Mouse (Mus musculus) thymus, adult 2 months (tissue): Measurements from ENCODE around the gene Wiz. TPM values are rescaled to one million over a fixed set of nuclear protein-coding genes. Genes with fewer than 3 reads are reported as not detected.

Experiments
- DNase-seq: peaks from one replicate; pipeline ENCODE4 v3.0.0; 2021
- H3K27ac ChIP-seq: fragments of 200-500 bp; 2 replicates; pipeline ENCODE4 v1.5.1; 2012; ENCODE audit warnings: low read length, control low read depth; ENCODE audit not compliant: control insufficient read depth, insufficient read depth
- H3K27me3 ChIP-seq: fragments of 200-500 bp; 2 replicates; pipeline ENCODE4 v1.6.1; 2012; ENCODE audit warnings: mild to moderate bottlenecking, low read length, moderate library complexity, mixed read lengths; ENCODE audit not compliant: control insufficient read depth, insufficient read depth
- H3K36me3 ChIP-seq: fragments of 200-500 bp; 2 replicates; pipeline ENCODE4 v1.6.1; 2012; ENCODE audit warnings: mild to moderate bottlenecking, low read length, moderate library complexity; ENCODE audit not compliant: control insufficient read depth, insufficient read depth
- H3K4me1 ChIP-seq: fragments of 200-500 bp; replicated peaks from 2 replicates; pipeline ENCODE4 v1.6.1; 2012; ENCODE audit warnings: low read length; ENCODE audit not compliant: control insufficient read depth, insufficient read depth
- H3K4me3 ChIP-seq: fragments of 200-500 bp; 2 replicates; pipeline ENCODE4 v1.5.1; 2012; ENCODE audit warnings: mild to moderate bottlenecking, low read length, control low read depth, moderate library complexity; ENCODE audit not compliant: control insufficient read depth, insufficient read depth
- CTCF ChIP-seq: fragments of 200-500 bp; IDR thresholded peaks from 2 replicates; pipeline ENCODE4 v1.5.1; 2012; ENCODE audit warnings: mild to moderate bottlenecking, control low read depth, low read length, moderate library complexity, borderline replicate concordance; ENCODE audit not compliant: control insufficient read depth, poor library complexity, insufficient read depth; ENCODE audit errors: extremely low read depth
- POLR2A ChIP-seq: fragments of 200-500 bp; IDR thresholded peaks from 2 replicates; pipeline ENCODE4 v1.6.1; 2012; ENCODE audit warnings: mild to moderate bottlenecking, low read length, control low read depth, moderate library complexity; ENCODE audit not compliant: control insufficient read depth, poor library complexity, insufficient read depth; ENCODE audit errors: extremely low read depth
- WGBS: fragments of 180-500 bp; shearing (Covaris S2); methylation state at CpG from one replicate; pipeline ENCODE4 v1.1.7; 2018; 5-methylcytosine and 5-hydroxymethylcytosine counted together
- polyA plus RNA-seq: library from polyadenylated mRNA; depleted of rRNA; stranded (reverse); fragments of >200 nt; gene quantifications from 2 replicates; pipeline ENCODE4 v1.2.3, GENCODE M21; 2012

The Wiz gene
- polyA plus RNA-seq, 1 experiment, result 57.1 TPM

DNA sequence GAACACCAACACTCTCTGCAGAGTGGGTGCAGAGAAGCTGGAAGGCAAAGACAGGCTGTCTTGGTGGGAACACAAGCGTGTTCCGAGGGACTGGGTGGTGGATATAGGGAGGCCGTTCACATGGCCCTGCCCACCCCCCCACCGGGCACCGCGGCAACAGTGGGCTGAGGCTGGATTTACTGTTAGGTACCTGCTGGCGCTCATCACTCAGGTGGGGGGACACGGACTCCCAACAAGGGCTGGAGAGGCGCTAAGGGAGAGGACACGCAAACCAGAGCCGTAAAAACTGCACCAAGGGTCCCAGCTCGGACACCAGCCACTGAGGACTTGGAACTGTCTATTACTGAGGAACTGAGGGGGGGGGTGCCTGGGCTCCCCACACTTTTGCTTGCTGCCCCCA lies 54.3 kb downstream of the Wiz start:
- no peak for TF ChIP-seq CTCF
- TF ChIP-seq POLR2A, result no peak
- 97% methylated on average over 12 of the region's 12 CpGs for WGBS
- H3K36me3 ChIP-seq, result peaks cover 64% of the 10 kb centered on the region

DNA sequence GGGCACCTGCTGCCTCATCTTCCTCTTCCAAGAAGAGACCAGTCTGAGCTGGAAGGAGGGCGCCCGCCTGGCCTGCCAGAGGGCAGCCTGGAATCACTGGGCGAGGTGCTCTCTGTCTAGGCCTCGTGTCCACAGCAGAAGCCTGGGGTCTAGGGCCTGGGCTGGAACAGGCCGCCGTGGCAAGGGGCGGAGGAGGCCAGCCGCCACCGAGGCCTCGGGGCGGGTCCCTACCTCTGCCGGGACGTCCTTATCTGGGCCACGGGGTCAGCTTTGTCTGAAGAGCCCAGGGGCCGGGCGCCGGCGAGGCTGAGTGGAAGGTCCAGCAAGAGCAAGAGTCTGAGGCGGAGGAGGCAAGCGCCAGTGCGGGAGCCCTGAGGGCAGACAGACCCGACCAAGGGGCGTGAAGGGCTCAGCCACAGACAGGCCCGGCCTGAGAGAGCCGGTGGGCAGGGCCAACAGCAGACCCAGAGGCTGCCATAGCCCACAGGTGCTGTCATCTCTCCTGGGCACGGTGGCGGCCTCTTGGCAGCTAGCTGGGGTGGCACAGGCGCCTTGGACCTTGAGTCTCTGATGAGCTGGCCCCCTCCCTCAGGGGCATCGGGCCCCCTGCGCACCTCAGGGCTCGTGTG lies 55.5 kb downstream of the Wiz start:
- Histone ChIP-seq H3K36me3 (peaks cover 64% of the 10 kb centered on the region), H3K27ac (no peak overlapping the region), H3K27me3 (no peaks in the 10 kb centered on the region), H3K4me1 (no peaks in the 10 kb centered on the region), H3K4me3 (no peak overlapping the region)
- DNase-seq, result no peak
- no peak for TF ChIP-seq CTCF
- 97% methylated on average over 31 of the region's 31 CpGs for WGBS

More for the DNA sequence above, 54.3 kb downstream of the Wiz start:
- H3K4me1 ChIP-seq, result no peaks in the 10 kb centered on the region
- no peak for DNase-seq
- no peaks in the 10 kb centered on the region for H3K27me3 ChIP-seq
- no peak overlapping the region for H3K4me3 ChIP-seq
- no peak overlapping the region for H3K27ac ChIP-seq

DNA sequence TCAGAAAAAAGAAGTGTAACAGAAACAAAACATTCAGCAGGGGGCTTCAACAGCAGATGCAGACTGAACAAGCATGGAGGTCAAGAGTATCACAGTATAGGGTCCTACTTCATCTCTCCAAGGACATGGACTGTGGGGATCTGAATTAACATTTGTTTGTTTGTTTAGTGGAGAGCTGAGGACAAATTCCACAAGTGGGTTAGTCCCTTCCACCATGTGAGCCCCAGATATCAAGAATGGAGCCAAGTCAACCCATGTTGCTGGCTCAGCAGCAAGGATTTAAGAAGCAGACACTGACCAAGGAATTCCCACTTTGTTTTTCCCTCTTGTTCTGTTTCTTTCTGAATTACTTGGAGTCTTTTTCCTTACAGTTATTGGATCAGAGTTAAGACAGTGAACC lies 61.7 kb downstream of the Wiz start:
- Histone ChIP-seq H3K4me3 (no peak overlapping the region), H3K27ac (no peak overlapping the region), H3K4me1 (no peaks in the 10 kb centered on the region), H3K36me3 (peaks cover 12% of the 10 kb centered on the region), H3K27me3 (no peaks in the 10 kb centered on the region)
- no peak for TF ChIP-seq POLR2A
- TF ChIP-seq CTCF, result no peak
- no peak for DNase-seq

- Histone ChIP-seq H3K27me3 (no peaks in the 10 kb centered on the region), H3K4me1 (peaks cover 3% of the 10 kb centered on the region), H3K27ac (no peak overlapping the region), H3K36me3 (no peaks in the 10 kb centered on the region), H3K4me3 (no peak overlapping the region)
- no peak for DNase-seq
- 98% methylated on average over 1 of the region's 1 CpGs for WGBS
- TF ChIP-seq CTCF (no peak), POLR2A (no peak)
Measured at GRCm38 (mm10) chr17:32322809-32323208, 66.4 kb downstream of the Wiz start.

DNA sequence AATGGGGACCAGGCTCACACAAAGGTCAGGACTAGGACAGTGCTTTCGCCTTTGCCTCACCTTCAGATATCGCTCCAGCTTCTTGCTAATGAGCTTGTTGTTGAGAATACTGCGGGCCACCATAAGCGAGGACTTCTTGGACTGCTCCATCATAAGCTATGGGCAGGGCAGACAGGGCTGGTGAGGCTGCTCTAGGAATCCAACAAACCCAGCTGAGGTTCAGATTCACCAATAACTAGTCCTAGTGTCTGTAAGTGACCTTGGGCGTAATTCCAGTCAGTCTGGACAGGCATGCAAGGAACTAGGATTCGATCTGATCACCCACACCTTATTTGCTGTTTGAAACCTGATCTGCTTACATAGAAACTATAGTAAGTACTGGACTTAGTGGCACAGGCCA lies 67.4 kb downstream of the Wiz start:
- 38% methylated on average over 6 of the region's 6 CpGs for WGBS
- DNase-seq, result no peak
- Histone ChIP-seq H3K27me3 (no peaks in the 10 kb centered on the region), H3K27ac (peak overlapping the region; percentile 6; the same call in 1 of the 2 replicates), H3K4me3 (peak overlapping the region; percentile 68), H3K36me3 (peaks cover 4% of the 10 kb centered on the region), H3K4me1 (peaks cover 3% of the 10 kb centered on the region)
- TF ChIP-seq POLR2A (no peak), CTCF (no peak)

GRCm38 (mm10) chr17:32321390-32321734 lies 67.9 kb downstream of the Wiz start:
- WGBS, result under 1% methylated on average over 23 of the region's 23 CpGs
- Histone ChIP-seq H3K27ac (peak overlapping the region; percentile 62), H3K4me1 (peaks cover 3% of the 10 kb centered on the region), H3K36me3 (peaks cover 9% of the 10 kb centered on the region), H3K27me3 (no peaks in the 10 kb centered on the region), H3K4me3 (peak overlapping the region; percentile 68)
- no peak; the same call in none of the 2 replicates for TF ChIP-seq POLR2A
- TF ChIP-seq CTCF, result peak; percentile 55; the same call in 1 of the 2 replicates
- DNase-seq, result no peak
